Mouse (Mus musculus) cerebellum, adult 9-11 months (tissue): ENCODE measurements around the gene Itpkc.
A peak's percentile ranks its signal among the peaks of the same experiment; 100 is the strongest.

Experiments used
- DNase-seq: peaks from one replicate; pipeline ENCODE4 v3.0.0; 2022

Gene Itpkc

GRCm38 (mm10) chr7:27189271-27189931 is 39.1 kb downstream of the Itpkc start:
- no peak for DNase-seq

GRCm38 (mm10) chr7:27185986-27186385 is 42.5 kb downstream of the Itpkc start:
- no peak for DNase-seq

- DNase-seq: no peak
Measured at GRCm38 (mm10) chr7:27184964-27185363, 43.5 kb downstream of the Itpkc start.

GRCm38 (mm10) chr7:27182498-27182897 is 46.0 kb downstream of the Itpkc start:
- no peak for DNase-seq

GRCm38 (mm10) chr7:27180837-27181695 is 47.4 kb downstream of the Itpkc start, which contains the start of the genes Gm21983 and Mia:
Gm21983 (minus strand) TSS chr7:27181086.
Mia (minus strand) TSS chr7:27181157.
- peak; percentile 40 for DNase-seq

GRCm38 (mm10) chr7:27180036-27180435 is 48.4 kb downstream of the Itpkc start:
- peak; percentile 62 for DNase-seq

GRCm38 (mm10) chr7:27179217-27179918 is 49.1 kb downstream of the Itpkc start:
- DNase-seq: no peak

GRCm38 (mm10) chr7:27178324-27179216 is 49.9 kb downstream of the Itpkc start, which contains the start of gene Rab4b:
Rab4b (minus strand) TSS chr7:27178896.
- DNase-seq: peak; percentile 100

- no peak for DNase-seq
Measured at GRCm38 (mm10) chr7:27177942-27178323, 50.5 kb downstream of the Itpkc start.

- DNase-seq: no peak
Measured at GRCm38 (mm10) chr7:27174896-27175295, 53.6 kb downstream of the Itpkc start.

- DNase-seq: peak; percentile 50
Measured at GRCm38 (mm10) chr7:27174496-27174895, 54.0 kb downstream of the Itpkc start.

- peak; percentile 23 for DNase-seq
Measured at GRCm38 (mm10) chr7:27170981-27171380, 57.5 kb downstream of the Itpkc start.

GRCm38 (mm10) chr7:27168371-27168770 is 60.1 kb downstream of the Itpkc start:
- DNase-seq: peak; percentile 52

- DNase-seq: peak; percentile 56
Measured at GRCm38 (mm10) chr7:27167475-27168094, 60.9 kb downstream of the Itpkc start.

GRCm38 (mm10) chr7:27166614-27167474 is 61.6 kb downstream of the Itpkc start, which contains the start of gene Egln2:
Egln2 (minus strand) TSS chr7:27166802.
- peak; percentile 95 for DNase-seq

- peak; percentile 88 for DNase-seq
Measured at GRCm38 (mm10) chr7:27166229-27166613, 62.2 kb downstream of the Itpkc start.

GRCm38 (mm10) chr7:27165696-27166095 is 62.8 kb downstream of the Itpkc start:
- DNase-seq: no peak

- DNase-seq: peak; percentile 84
Measured at GRCm38 (mm10) chr7:27165007-27165655, 63.3 kb downstream of the Itpkc start.

- DNase-seq: peak; percentile 80
Measured at GRCm38 (mm10) chr7:27164112-27164947, 64.1 kb downstream of the Itpkc start.
